Mouse (Mus musculus) gastrocnemius, postnatal 4 days (tissue): Measurements from ENCODE around the gene Scgb1b18. TPM values are rescaled to one million over a fixed set of nuclear protein-coding genes. Genes with fewer than 3 reads are reported as not detected.
"Not testable (repeated sequence)": the region's sequence is repeated elsewhere in the genome, so short reads cannot be mapped to it uniquely, and the experiment has no call there.

ENCODE experiments used
- DNase-seq, 2 experiments: peaks; one replicate each; pipeline ENCODE4 v3.0.0; 2021 to 2022; ENCODE audit warnings: low spot score in 2 of 2, mixed read lengths in 2 of 2
- long read RNA-seq, 2 experiments: library from polyadenylated mRNA; stranded (forward); transcript quantifications; one replicate each; pipeline ENCODE4 v2.0.0; 2021
- total RNA-seq, 2 experiments: library from RNA; stranded (reverse); gene quantifications; 2 replicates each; pipeline ENCODE4 v1.2.3; 2021

Scgb1b18 gene
- not detected for total RNA-seq
- long read RNA-seq, experiment 1 = 0 reads
- long read RNA-seq, experiment 2 = 0 reads

DNA sequence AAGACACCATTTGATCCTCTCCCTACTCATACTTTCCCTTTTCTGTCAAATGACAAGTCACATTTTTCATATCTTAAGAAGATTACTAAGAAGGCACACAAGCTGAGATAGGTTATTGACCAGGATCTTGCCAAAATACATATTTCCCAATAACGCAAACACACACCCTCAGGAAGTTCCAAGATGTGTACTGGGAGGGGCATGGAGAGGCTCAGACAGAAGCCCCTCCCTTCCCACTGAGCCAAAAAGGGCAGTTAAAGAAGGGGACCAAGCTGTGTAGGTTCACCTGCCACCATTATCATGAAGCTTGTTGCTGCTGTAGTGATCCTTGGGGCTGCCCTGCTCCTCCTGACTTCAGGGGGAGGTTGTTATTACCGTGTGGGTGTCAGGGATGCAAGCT is at the start of gene Scgb1b18:
Gene Scgb1b18 (plus strand): TSS at position 301 of the 400 bp plus-strand sequence.
- DNase-seq = not testable (repeated sequence)

- DNase-seq = not testable (repeated sequence)
Observed at GRCm38 (mm10) chr7:33173764-33174163, 11.6 kb upstream of the Scgb1b18 start, which contains the start of gene Scgb2b18. Scgb2b18 (minus strand) TSS chr7:33173864.

Other genes with a start within 250 kb of the Scgb1b18 start
- not detected for gene Scgb2b17, start 129.0 kb upstream of the Scgb1b18 start, total RNA-seq
- gene Scgb1b17, start 122.1 kb upstream of the Scgb1b18 start, total RNA-seq = not detected
- not detected for gene Scgb2b18, start 11.7 kb upstream of the Scgb1b18 start, total RNA-seq
- gene Scgb2b19, start 94.8 kb downstream of the Scgb1b18 start, total RNA-seq = not detected
- not detected for gene Scgb1b19, start 101.7 kb downstream of the Scgb1b18 start, total RNA-seq
- not detected for gene Scgb2b20, start 180.8 kb downstream of the Scgb1b18 start, total RNA-seq
- gene Scgb1b20, start 187.7 kb downstream of the Scgb1b18 start, total RNA-seq = not detected